Mouse (Mus musculus): Measurements from ENCODE around the gene Tmem211. TPM values are rescaled to one million over a fixed set of nuclear protein-coding genes. Genes with fewer than 3 reads are reported as not detected.

Tmem211 gene
- polyA plus RNA-seq (2012; rRNA removed): not detected in 2 replicates

DNA sequence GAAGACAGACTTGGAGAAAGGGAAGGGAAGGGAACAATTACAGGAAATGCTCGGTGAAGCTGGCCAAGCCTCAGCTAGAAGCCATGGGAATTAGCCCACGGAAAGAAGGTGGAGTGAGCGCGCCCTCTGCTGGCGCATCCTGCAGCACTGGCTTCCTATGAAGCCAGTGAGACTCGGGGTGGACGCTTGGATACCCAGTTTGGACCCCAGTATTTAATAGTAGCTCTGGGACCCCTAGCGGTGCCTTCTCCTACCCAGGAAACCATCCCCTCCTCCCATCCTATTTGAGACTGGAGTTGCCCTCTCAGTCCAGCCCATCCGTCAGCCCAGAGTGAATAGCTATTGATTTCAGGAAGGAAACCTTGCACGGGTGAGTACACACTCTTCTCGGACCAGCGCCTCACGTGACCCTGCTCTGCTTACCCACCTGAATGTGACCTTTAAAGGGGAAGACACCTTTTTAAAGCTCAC is at the start of gene Tmem211:
Gene Tmem211, plus strand, starts transcription at position 278 of the 471 bp plus-strand sequence.
- H3K27me3 ChIP-seq (replicated peaks; ENCODE audit: control insufficient read depth, insufficient read depth, low read length): no peaks in the 10 kb centered on the region
- under 1% methylated on average over 13 of the region's 13 CpGs for WGBS
- H3K4me1 ChIP-seq (ENCODE audit: control insufficient read depth, insufficient read depth, low read length): peaks cover 4% of the 10 kb centered on the region; the same call in 1 of the 2 replicates
- H3K4me3 ChIP-seq (ENCODE audit: insufficient read depth, low read depth, low read length): no peak within 1 kb of the TSS
- H3K27ac ChIP-seq (ENCODE audit: insufficient read depth, low read depth, low read length): peak within 1 kb of the TSS; percentile 10
- TF ChIP-seq POLR2A (IDR thresholded peaks at IDR 0.05; ENCODE audit: low read depth, low read length): no peak
- TF ChIP-seq CTCF (conservative IDR thresholded peaks at IDR 0.05; ENCODE audit: insufficient read depth, insufficient read length, low read depth, low read length): peak; percentile 96
- no peaks in the 10 kb centered on the region for H3K36me3 ChIP-seq (ENCODE audit: control insufficient read depth, insufficient read depth, low read length)
- peak; percentile 92 for DNase-seq

DNA sequence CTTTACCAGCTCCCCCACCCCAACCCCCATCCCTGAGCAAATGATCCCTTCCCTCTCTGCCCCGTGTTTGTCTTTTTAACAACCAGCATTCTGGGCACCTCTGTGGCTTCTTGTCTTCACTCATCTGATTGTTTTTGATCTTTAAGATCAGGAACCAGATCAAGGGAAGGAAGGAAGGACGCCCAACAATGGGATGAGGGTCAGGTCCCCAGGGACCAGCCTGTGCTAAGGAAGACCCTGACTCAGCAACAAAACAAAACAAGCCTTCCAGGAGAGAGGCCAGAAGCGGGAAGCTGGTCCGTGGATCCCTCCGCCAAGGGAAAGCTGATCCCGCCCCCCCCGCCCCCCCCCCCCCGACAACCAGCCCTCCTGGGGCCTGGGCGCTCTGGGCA is 47.3 kb upstream of the Tmem211 start:
- Histone ChIP-seq H3K27ac (ENCODE audit: insufficient read depth, low read depth, low read length) (no peak overlapping the region), H3K27me3 (replicated peaks; ENCODE audit: control insufficient read depth, insufficient read depth, low read length) (no peaks in the 10 kb centered on the region), H3K4me1 (ENCODE audit: control insufficient read depth, insufficient read depth, low read length) (peaks cover 2% of the 10 kb centered on the region; the same call in 1 of the 2 replicates), H3K36me3 (ENCODE audit: control insufficient read depth, insufficient read depth, low read length) (no peaks in the 10 kb centered on the region; the same call in 1 of the 2 replicates), H3K4me3 (ENCODE audit: insufficient read depth, low read depth, low read length) (no peak overlapping the region)
- DNase-seq: peak; percentile 26
- 41% methylated on average over 6 of the region's 9 CpGs for WGBS
- TF ChIP-seq CTCF (conservative IDR thresholded peaks at IDR 0.05; ENCODE audit: insufficient read depth, insufficient read length, low read depth, low read length) (no peak), POLR2A (IDR thresholded peaks at IDR 0.05; ENCODE audit: low read depth, low read length) (no peak)

DNA sequence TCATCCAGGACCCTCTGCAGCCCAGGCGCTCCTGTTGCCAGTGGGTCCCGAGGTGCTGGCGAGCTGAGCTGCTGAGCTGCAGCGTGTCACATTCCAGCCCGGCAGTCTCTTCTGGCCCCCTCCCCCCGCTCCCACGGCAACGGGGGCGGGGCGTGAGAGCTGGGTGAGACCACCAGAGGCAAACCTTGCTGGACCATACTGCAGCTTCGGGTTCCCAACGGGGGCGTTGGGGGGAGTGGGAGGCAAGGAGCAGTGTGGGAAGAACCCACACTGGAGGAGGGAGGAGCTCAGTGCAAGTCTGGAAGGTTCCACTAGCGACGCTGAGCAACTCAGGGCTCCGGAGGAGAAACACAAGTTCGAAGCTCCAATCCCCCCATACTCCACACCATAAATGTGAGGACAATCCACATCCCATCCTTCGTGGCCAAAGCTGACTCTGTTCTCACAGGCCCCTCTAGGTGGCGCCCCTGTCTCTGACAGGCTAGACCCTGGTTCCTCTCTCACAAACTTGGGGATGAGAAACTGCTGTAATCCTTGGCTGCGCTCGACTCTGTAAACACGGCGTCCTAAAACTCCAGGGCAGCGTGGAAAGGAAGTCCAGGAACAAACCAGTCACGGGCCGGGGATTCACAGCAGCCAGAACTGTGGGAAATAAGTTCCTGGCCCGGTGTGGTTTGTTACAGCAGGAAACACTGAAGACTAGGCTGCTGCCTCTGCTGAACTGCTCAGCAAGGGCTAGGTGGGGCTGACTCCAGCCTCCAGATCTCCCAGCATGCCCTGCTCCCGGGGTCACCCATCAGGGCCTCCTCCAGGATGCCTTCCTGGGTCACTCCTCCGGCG is 46.6 kb upstream of the Tmem211 start:
- WGBS: 5% methylated on average over 25 of the region's 30 CpGs
- peaks cover 2% of the 10 kb centered on the region; the same call in 1 of the 2 replicates for H3K4me1 ChIP-seq (ENCODE audit: control insufficient read depth, insufficient read depth, low read length)
- peak overlapping the region; percentile 23; the same call in 1 of the 2 replicates for H3K4me3 ChIP-seq (ENCODE audit: insufficient read depth, low read depth, low read length)
- H3K27me3 ChIP-seq (replicated peaks; ENCODE audit: control insufficient read depth, insufficient read depth, low read length): no peaks in the 10 kb centered on the region
- DNase-seq: peak; percentile 93
- no peak for TF ChIP-seq POLR2A (IDR thresholded peaks at IDR 0.05; ENCODE audit: low read depth, low read length)
- TF ChIP-seq CTCF (conservative IDR thresholded peaks at IDR 0.05; ENCODE audit: insufficient read depth, insufficient read length, low read depth, low read length): peak; percentile 94
- peak overlapping the region; percentile 36 for H3K27ac ChIP-seq (ENCODE audit: insufficient read depth, low read depth, low read length)
- H3K36me3 ChIP-seq (ENCODE audit: control insufficient read depth, insufficient read depth, low read length): no peaks in the 10 kb centered on the region; the same call in 1 of the 2 replicates

DNA sequence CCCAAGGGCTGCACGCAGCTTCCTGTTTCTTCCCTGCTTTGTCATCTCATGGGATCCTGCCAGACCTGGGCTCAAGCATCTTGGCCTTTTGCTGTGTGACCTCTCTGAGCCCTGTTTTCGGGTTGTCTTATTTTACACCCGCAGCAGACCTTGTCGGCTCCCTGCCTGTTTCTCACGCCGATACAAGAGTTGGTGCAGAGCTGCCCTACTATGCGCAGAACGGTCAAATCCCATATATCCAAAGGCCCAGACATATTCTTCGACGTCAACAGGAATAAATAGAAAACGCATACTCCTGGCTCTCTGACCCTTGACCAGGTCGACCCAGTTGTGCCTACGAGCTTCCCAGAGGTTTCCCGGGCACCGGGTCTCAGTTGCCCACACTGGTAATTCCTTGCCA is 46.0 kb upstream of the Tmem211 start:
- TF ChIP-seq CTCF (conservative IDR thresholded peaks at IDR 0.05; ENCODE audit: insufficient read depth, insufficient read length, low read depth, low read length) (no peak), POLR2A (IDR thresholded peaks at IDR 0.05; ENCODE audit: low read depth, low read length) (no peak)
- H3K4me1 ChIP-seq (ENCODE audit: control insufficient read depth, insufficient read depth, low read length): peaks cover 2% of the 10 kb centered on the region; the same call in 1 of the 2 replicates
- WGBS: 55% methylated on average over 15 of the region's 15 CpGs

DNA sequence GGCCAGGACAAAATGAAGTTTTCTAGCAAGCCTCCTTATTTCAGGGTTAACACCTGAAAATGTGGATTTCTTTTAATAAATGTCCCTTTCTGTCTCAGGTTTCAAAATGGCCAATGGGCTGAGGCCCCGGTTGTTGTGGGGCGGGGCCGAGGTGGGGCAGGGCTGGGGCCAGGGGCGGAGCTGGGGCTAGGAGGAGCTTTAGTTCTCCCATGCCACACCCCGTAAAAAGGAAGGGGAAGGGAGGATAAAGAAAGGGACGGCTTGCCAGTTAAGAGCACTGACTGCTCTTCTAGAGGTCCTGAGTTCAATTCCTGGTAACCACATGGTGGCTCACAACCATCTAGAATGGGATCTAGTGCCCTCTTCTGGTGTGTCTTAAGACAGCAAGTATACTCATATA is 45.3 kb upstream of the Tmem211 start:
- WGBS: 43% methylated on average over 6 of the region's 6 CpGs
- Histone ChIP-seq H3K27me3 (replicated peaks; ENCODE audit: control insufficient read depth, insufficient read depth, low read length) (no peaks in the 10 kb centered on the region), H3K27ac (ENCODE audit: insufficient read depth, low read depth, low read length) (no peak overlapping the region), H3K36me3 (ENCODE audit: control insufficient read depth, insufficient read depth, low read length) (no peaks in the 10 kb centered on the region; the same call in 1 of the 2 replicates), H3K4me1 (ENCODE audit: control insufficient read depth, insufficient read depth, low read length) (peaks cover 2% of the 10 kb centered on the region; the same call in 1 of the 2 replicates), H3K4me3 (ENCODE audit: insufficient read depth, low read depth, low read length) (no peak overlapping the region)
- no peak for TF ChIP-seq POLR2A (IDR thresholded peaks at IDR 0.05; ENCODE audit: low read depth, low read length)
- DNase-seq: no peak

More for the DNA sequence above, 46.0 kb upstream of the Tmem211 start:
- no peaks in the 10 kb centered on the region for H3K27me3 ChIP-seq (replicated peaks; ENCODE audit: control insufficient read depth, insufficient read depth, low read length)
- no peak overlapping the region for H3K4me3 ChIP-seq (ENCODE audit: insufficient read depth, low read depth, low read length)
- H3K36me3 ChIP-seq (ENCODE audit: control insufficient read depth, insufficient read depth, low read length): no peaks in the 10 kb centered on the region; the same call in 1 of the 2 replicates
- peak overlapping the region; percentile 36 for H3K27ac ChIP-seq (ENCODE audit: insufficient read depth, low read depth, low read length)
- DNase-seq: no peak

DNA sequence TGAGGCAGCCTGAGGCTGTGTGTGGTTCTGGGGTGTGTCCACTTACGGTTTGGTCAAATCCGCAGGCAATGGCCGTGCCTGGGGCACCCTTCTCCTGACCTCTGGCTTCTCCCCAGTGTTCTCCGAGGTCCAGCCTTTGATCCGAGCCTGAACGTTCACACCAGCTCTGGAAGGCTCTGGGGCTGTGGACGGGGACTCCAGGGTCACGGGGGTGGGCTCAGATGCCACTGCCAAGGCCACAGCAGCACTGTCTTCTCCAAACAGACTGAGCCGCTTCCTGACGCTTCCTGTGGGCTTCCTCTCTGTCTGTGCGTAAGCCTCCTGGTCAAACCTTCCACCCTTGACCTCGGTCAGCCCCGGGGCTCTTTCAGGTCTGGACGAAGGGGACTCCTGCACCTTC is 36.2 kb upstream of the Tmem211 start:
- H3K27me3 ChIP-seq (replicated peaks; ENCODE audit: control insufficient read depth, insufficient read depth, low read length): no peaks in the 10 kb centered on the region
- DNase-seq: peak; percentile 29
- no peaks in the 10 kb centered on the region for H3K36me3 ChIP-seq (ENCODE audit: control insufficient read depth, insufficient read depth, low read length)
- WGBS: 61% methylated on average over 14 of the region's 14 CpGs
- no peak overlapping the region for H3K27ac ChIP-seq (ENCODE audit: insufficient read depth, low read depth, low read length)
- TF ChIP-seq CTCF (conservative IDR thresholded peaks at IDR 0.05; ENCODE audit: insufficient read depth, insufficient read length, low read depth, low read length): no peak
- TF ChIP-seq POLR2A (IDR thresholded peaks at IDR 0.05; ENCODE audit: low read depth, low read length): no peak
- no peaks in the 10 kb centered on the region for H3K4me1 ChIP-seq (ENCODE audit: control insufficient read depth, insufficient read depth, low read length)
- H3K4me3 ChIP-seq (ENCODE audit: insufficient read depth, low read depth, low read length): no peak overlapping the region

DNA sequence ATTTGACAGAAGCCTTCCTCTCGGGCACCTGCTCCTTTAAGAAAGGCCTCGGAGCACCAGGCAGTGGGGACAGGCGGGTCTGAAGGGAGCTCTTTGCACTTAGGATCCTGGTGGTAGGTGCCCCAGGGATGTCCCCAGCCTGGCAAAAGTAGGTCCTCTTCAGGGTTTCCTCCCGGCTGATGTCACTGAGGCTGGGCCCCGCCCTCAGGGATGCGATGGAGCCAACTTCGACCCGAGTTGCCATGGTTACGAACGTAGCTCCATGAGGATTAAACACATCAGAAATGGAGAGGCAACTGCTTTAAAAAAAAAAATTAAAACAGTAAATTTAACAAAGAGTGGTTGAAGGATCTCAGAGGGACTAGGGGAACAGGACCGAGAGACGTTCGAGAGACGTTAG is 34.8 kb upstream of the Tmem211 start:
- WGBS: 80% methylated on average over 14 of the region's 14 CpGs
- no peaks in the 10 kb centered on the region for H3K36me3 ChIP-seq (ENCODE audit: control insufficient read depth, insufficient read depth, low read length)
- no peak overlapping the region for H3K4me3 ChIP-seq (ENCODE audit: insufficient read depth, low read depth, low read length)
- no peak for TF ChIP-seq CTCF (conservative IDR thresholded peaks at IDR 0.05; ENCODE audit: insufficient read depth, insufficient read length, low read depth, low read length)
- TF ChIP-seq POLR2A (IDR thresholded peaks at IDR 0.05; ENCODE audit: low read depth, low read length): no peak
- no peak overlapping the region for H3K27ac ChIP-seq (ENCODE audit: insufficient read depth, low read depth, low read length)
- H3K27me3 ChIP-seq (replicated peaks; ENCODE audit: control insufficient read depth, insufficient read depth, low read length): no peaks in the 10 kb centered on the region
- DNase-seq: no peak
- H3K4me1 ChIP-seq (ENCODE audit: control insufficient read depth, insufficient read depth, low read length): 0 out of 2 replicates have a peak, but pooled peaks cover under 1% of the 10 kb centered on the region

All from kidney, adult 2 months (tissue).